Mouse (Mus musculus) sigmoid colon, adult 10 weeks (tissue): Measurements from ENCODE around the gene Abhd10. TPM values are rescaled to one million over a fixed set of nuclear protein-coding genes. Genes with fewer than 3 reads are reported as not detected.

ENCODE experiments used
- polyA plus RNA-seq: library from polyadenylated mRNA; stranded (reverse); fragments of 350-450 nt; fragmentation: Illumina TruSeq; extraction: RNeasy Lipid Tissue Mini Kit (QIAGEN cat#74804); gene quantifications from one replicate; pipeline ENCODE4 v1.2.3, GENCODE M21; 2014; ENCODE audit warnings: low read depth, low replicate concordance

The Abhd10 gene
- polyA plus RNA-seq: 21.9 TPM

GRCm38 (mm10) chr16:45742615-45743476 is at the start of gene Abhd10:
Gene Abhd10, minus strand, starts transcription at chr16:45742955.

GRCm38 (mm10) chr16:45724061-45724741 is 18.6 kb downstream of the Abhd10 start, which contains the start of gene Tagln3:
Gene Tagln3, minus strand, starts transcription at chr16:45724608.

GRCm38 (mm10) chr16:45693558-45693957 is 49.2 kb downstream of the Abhd10 start, which contains the start of gene Tmprss7:
Gene Tmprss7, minus strand, starts transcription at chr16:45693658.

Other genes with a start within 250 kb of the Abhd10 start
- gene Gm609, start 250.0 kb downstream of the Abhd10 start, polyA plus RNA-seq: 58.1 TPM
- not detected for gene Gm17783, start 210.9 kb downstream of the Abhd10 start, polyA plus RNA-seq
- 0.13 TPM for gene Slc9c1, start 207.6 kb downstream of the Abhd10 start, polyA plus RNA-seq
- 1.7 TPM for gene Gcsam, start 132.6 kb downstream of the Abhd10 start, polyA plus RNA-seq
- gene BC016579, start 88.9 kb downstream of the Abhd10 start, polyA plus RNA-seq: 74.8 TPM
- gene Tmprss7, start 49.3 kb downstream of the Abhd10 start, polyA plus RNA-seq: 0.54 TPM
- 0.73 TPM for gene Tagln3, start 18.3 kb downstream of the Abhd10 start, polyA plus RNA-seq
- gene Phldb2, start 210.6 kb upstream of the Abhd10 start, polyA plus RNA-seq: 25.6 TPM